Mouse (Mus musculus): ENCODE results near the gene Nhs. TPM values are rescaled to one million over a fixed set of nuclear protein-coding genes. Genes with fewer than 3 reads are reported as not detected.

Nhs gene
- polyA plus RNA-seq, 1 experiment from 2014 or later = 4.3 TPM

DNA sequence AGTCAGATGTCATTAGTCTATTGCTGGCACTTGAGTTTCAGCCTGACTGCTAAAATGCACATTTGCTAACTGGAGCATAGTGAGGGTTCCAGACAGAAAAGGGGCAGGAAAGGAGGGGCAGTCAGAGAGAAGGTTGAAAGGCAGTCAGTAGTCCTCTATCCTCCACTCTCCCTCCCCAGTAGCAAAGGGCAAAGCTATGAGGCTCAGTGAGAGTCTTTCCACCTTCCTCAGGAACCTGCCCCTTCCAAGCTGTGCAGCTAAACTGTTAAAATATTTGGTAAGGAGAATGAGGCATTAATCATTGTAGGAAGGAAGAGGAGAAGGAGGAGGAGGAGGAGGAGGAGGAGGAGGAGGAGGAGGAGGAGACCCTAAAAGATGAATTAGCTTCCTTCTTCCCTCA lies 115.4 kb downstream of the Nhs start:
- no peaks in the 10 kb centered on the region for H3K4me1 ChIP-seq (replicated peaks; ENCODE audit: control insufficient read depth, insufficient read depth, low read length)
- no peak overlapping the region for H3K27ac ChIP-seq
- H3K9me3 ChIP-seq (ENCODE audit: control insufficient read depth, low read length) = no peaks in the 10 kb centered on the region
- no peak overlapping the region for H3K4me2 ChIP-seq (replicated peaks)
- DNase-seq (ENCODE audit: low spot score) = no peak
- no peak overlapping the region for H3K9ac ChIP-seq
- no peaks in the 10 kb centered on the region for H3K36me3 ChIP-seq (replicated peaks; ENCODE audit: control insufficient read depth, insufficient read depth)
- H3K27me3 ChIP-seq (ENCODE audit: control insufficient read depth, insufficient read depth, low read length) = peaks cover 52% of the 10 kb centered on the region; the same call in 1 of the 2 replicates
- no peak for ATAC-seq (ENCODE audit: low FRiP score)
- H3K4me3 ChIP-seq (replicated peaks; ENCODE audit: low read length) = no peak overlapping the region

DNA sequence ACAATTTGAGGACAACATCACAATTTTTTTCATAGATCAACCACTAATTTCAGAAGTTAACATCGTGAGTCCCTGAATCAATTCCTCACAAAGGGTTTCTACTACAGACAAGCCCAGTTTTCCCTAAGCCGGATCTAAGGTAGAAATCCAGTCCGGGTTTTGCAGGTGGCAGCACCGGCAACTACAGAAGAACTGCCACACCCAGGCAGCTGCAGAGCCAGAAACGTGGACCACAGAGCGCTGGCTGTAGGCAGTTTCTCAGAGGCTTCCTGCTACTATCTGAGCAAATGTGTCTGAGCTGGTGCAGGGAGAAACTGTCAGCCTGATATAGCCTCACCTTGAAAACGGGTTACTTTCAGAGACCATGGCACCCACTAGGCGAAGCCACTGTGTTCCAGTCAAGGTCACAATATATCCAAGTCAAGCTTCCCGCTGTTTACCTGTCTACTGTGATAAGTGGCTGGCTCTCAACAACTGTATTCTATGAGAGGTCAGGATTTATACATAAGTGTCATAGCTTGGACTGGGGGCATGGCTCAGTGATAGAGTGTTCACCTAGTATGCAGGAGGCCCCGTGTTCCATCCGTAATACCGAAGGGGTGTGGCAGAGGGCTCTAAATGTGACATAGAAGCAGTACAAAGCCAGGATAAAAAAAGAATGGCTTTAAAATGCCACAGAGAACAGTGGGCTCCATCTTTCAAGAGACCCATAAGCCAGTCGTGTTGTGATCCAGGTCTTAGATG lies 134.1 kb downstream of the Nhs start:
- Histone ChIP-seq H3K36me3 (replicated peaks; ENCODE audit: control insufficient read depth, insufficient read depth) (no peaks in the 10 kb centered on the region), H3K27me3 (ENCODE audit: control insufficient read depth, insufficient read depth, low read length) (peaks cover 48% of the 10 kb centered on the region), H3K9ac (no peak overlapping the region), H3K4me2 (replicated peaks) (peak overlapping the region; percentile 33), H3K4me3 (replicated peaks; ENCODE audit: low read length) (no peak overlapping the region), H3K9me3 (ENCODE audit: control insufficient read depth, low read length) (no peaks in the 10 kb centered on the region), H3K4me1 (replicated peaks; ENCODE audit: control insufficient read depth, insufficient read depth, low read length) (no peaks in the 10 kb centered on the region), H3K27ac (no peak overlapping the region)
- WGBS = 36% methylated on average over 13 of the region's 13 CpGs
- DNase-seq (ENCODE audit: low spot score) (peak; percentile 47), ATAC-seq (ENCODE audit: low FRiP score) (peak; percentile 51; the same call in 1 of the 2 replicates)

DNA sequence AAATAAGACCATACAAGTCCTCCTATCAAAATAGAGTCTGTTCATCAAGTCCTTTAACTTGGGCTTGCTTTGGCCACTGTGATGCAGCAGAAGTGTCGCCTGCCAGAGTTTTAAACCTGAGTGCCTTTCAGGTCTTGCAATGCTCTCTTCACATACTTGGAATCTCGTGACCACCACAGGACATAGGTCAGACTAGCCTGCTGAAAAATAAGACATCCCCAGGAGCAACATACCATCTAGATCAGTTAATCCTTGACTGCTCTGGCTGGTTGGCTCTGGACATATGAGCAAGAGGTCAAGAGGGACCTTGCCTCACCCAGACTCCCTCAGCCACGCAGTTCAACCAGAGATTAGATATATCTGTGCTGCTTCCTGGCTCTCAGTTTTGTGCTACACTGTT lies 137.8 kb downstream of the Nhs start:
- WGBS = 84% methylated on average over 3 of the region's 3 CpGs

GRCm38 (mm10) chrX:162020039-162020566 lies 139.4 kb downstream of the Nhs start:
- ATAC-seq (ENCODE audit: low FRiP score) (no peak), DNase-seq (ENCODE audit: low spot score) (no peak)
- Histone ChIP-seq H3K36me3 (replicated peaks; ENCODE audit: control insufficient read depth, insufficient read depth) (no peaks in the 10 kb centered on the region), H3K4me3 (replicated peaks; ENCODE audit: low read length) (no peak overlapping the region), H3K4me1 (replicated peaks; ENCODE audit: control insufficient read depth, insufficient read depth, low read length) (0 out of 2 replicates have a peak, but pooled peaks cover 2% of the 10 kb centered on the region), H3K9ac (no peak overlapping the region), H3K9me3 (ENCODE audit: control insufficient read depth, low read length) (no peaks in the 10 kb centered on the region), H3K4me2 (replicated peaks) (no peak overlapping the region), H3K27me3 (ENCODE audit: control insufficient read depth, insufficient read depth, low read length) (peaks cover 65% of the 10 kb centered on the region), H3K27ac (no peak overlapping the region)
- WGBS = 94% methylated on average over 3 of the region's 3 CpGs

More for the DNA sequence above, 137.8 kb downstream of the Nhs start:
- H3K27me3 ChIP-seq (ENCODE audit: control insufficient read depth, insufficient read depth, low read length) = peaks cover 64% of the 10 kb centered on the region
- no peak overlapping the region for H3K4me2 ChIP-seq (replicated peaks)
- ATAC-seq (ENCODE audit: low FRiP score) (no peak), DNase-seq (ENCODE audit: low spot score) (no peak)
- no peaks in the 10 kb centered on the region for H3K36me3 ChIP-seq (replicated peaks; ENCODE audit: control insufficient read depth, insufficient read depth)
- no peak overlapping the region for H3K9ac ChIP-seq
- H3K27ac ChIP-seq = no peak overlapping the region
- no peak overlapping the region for H3K4me3 ChIP-seq (replicated peaks; ENCODE audit: low read length)
- no peaks in the 10 kb centered on the region for H3K9me3 ChIP-seq (ENCODE audit: control insufficient read depth, low read length)
- 0 out of 2 replicates have a peak, but pooled peaks cover 2% of the 10 kb centered on the region for H3K4me1 ChIP-seq (replicated peaks; ENCODE audit: control insufficient read depth, insufficient read depth, low read length)

- peak overlapping the region; percentile 21 for H3K4me2 ChIP-seq (replicated peaks)
- no peaks in the 10 kb centered on the region for H3K9me3 ChIP-seq (ENCODE audit: control insufficient read depth, low read length)
- DNase-seq (ENCODE audit: low spot score) = no peak
- H3K36me3 ChIP-seq (replicated peaks; ENCODE audit: control insufficient read depth, insufficient read depth) = no peaks in the 10 kb centered on the region
- H3K27ac ChIP-seq = 0 out of 2 replicates have a peak overlapping the region, but pooled peaks have one; percentile 26
- peaks cover 57% of the 10 kb centered on the region for H3K27me3 ChIP-seq (ENCODE audit: control insufficient read depth, insufficient read depth, low read length)
- ATAC-seq (ENCODE audit: low FRiP score) = no peak
- no peak overlapping the region for H3K4me3 ChIP-seq (replicated peaks; ENCODE audit: low read length)
- H3K4me1 ChIP-seq (replicated peaks; ENCODE audit: control insufficient read depth, insufficient read depth, low read length) = 0 out of 2 replicates have a peak, but pooled peaks cover 2% of the 10 kb centered on the region
- no peak overlapping the region for H3K9ac ChIP-seq
- 30% methylated on average over 9 of the region's 9 CpGs for WGBS
These were observed 142.1 kb downstream of the Nhs start for GRCm38 (mm10) chrX:162017471-162017870.

- no peak overlapping the region for H3K9ac ChIP-seq
- 91% methylated on average over 4 of the region's 4 CpGs for WGBS
- no peaks in the 10 kb centered on the region for H3K36me3 ChIP-seq (replicated peaks; ENCODE audit: control insufficient read depth, insufficient read depth)
- no peak for ATAC-seq (ENCODE audit: low FRiP score)
- 0 out of 2 replicates have a peak, but pooled peaks cover 2% of the 10 kb centered on the region for H3K4me1 ChIP-seq (replicated peaks; ENCODE audit: control insufficient read depth, insufficient read depth, low read length)
- H3K4me3 ChIP-seq (replicated peaks; ENCODE audit: low read length) = no peak overlapping the region
- DNase-seq (ENCODE audit: low spot score) = no peak
- no peaks in the 10 kb centered on the region for H3K9me3 ChIP-seq (ENCODE audit: control insufficient read depth, low read length)
- H3K27me3 ChIP-seq (ENCODE audit: control insufficient read depth, insufficient read depth, low read length) = peaks cover 62% of the 10 kb centered on the region
- H3K4me2 ChIP-seq (replicated peaks) = no peak overlapping the region
- no peak overlapping the region for H3K27ac ChIP-seq
These were observed 147.0 kb downstream of the Nhs start for GRCm38 (mm10) chrX:162012570-162012969.

DNA sequence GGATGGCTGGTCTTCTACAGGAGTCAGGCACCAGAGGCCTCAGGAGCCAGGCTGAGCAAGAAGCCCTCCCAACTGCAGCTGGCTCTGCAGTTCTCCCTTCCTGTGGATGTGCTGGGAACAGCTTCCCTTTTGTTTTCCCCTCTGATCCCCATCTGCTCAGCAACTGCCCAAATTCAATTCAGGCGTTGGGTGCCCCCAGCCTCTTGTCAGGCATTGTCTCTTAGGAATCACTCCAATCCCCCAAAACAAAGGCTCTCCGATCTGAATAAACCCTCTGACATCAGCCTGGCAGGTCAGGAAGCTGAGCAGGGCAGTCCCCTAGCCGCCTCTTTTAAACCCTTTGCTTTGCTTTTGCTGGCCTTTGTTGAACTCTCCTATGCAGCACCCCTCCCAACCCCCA lies 149.7 kb downstream of the Nhs start:
- Histone ChIP-seq H3K27me3 (ENCODE audit: control insufficient read depth, insufficient read depth, low read length) (peaks cover 56% of the 10 kb centered on the region), H3K9ac (no peak overlapping the region), H3K36me3 (replicated peaks; ENCODE audit: control insufficient read depth, insufficient read depth) (no peaks in the 10 kb centered on the region), H3K27ac (no peak overlapping the region), H3K4me1 (replicated peaks; ENCODE audit: control insufficient read depth, insufficient read depth, low read length) (no peaks in the 10 kb centered on the region), H3K4me3 (replicated peaks; ENCODE audit: low read length) (no peak overlapping the region), H3K9me3 (ENCODE audit: control insufficient read depth, low read length) (no peaks in the 10 kb centered on the region), H3K4me2 (replicated peaks) (no peak overlapping the region)
- DNase-seq (ENCODE audit: low spot score) (no peak), ATAC-seq (ENCODE audit: low FRiP score) (no peak)
- 16% methylated on average over 3 of the region's 3 CpGs for WGBS

GRCm38 (mm10) chrX:162003818-162004217 lies 155.7 kb downstream of the Nhs start:
- ATAC-seq (ENCODE audit: low FRiP score) = no peak
- Histone ChIP-seq H3K4me2 (replicated peaks) (no peak overlapping the region), H3K4me1 (replicated peaks; ENCODE audit: control insufficient read depth, insufficient read depth, low read length) (no peaks in the 10 kb centered on the region), H3K27me3 (ENCODE audit: control insufficient read depth, insufficient read depth, low read length) (peaks cover 56% of the 10 kb centered on the region), H3K9ac (no peak overlapping the region), H3K4me3 (replicated peaks; ENCODE audit: low read length) (no peak overlapping the region), H3K27ac (no peak overlapping the region), H3K9me3 (ENCODE audit: control insufficient read depth, low read length) (no peaks in the 10 kb centered on the region), H3K36me3 (replicated peaks; ENCODE audit: control insufficient read depth, insufficient read depth) (no peaks in the 10 kb centered on the region)
- 44% methylated on average over 1 of the region's 1 CpGs for WGBS
- DNase-seq (ENCODE audit: low spot score) = no peak

GRCm38 (mm10) chrX:161998876-161999275 lies 160.7 kb downstream of the Nhs start:
- Histone ChIP-seq H3K27me3 (ENCODE audit: control insufficient read depth, insufficient read depth, low read length) (peaks cover 39% of the 10 kb centered on the region), H3K4me1 (replicated peaks; ENCODE audit: control insufficient read depth, insufficient read depth, low read length) (no peaks in the 10 kb centered on the region; the same call in 1 of the 2 replicates), H3K9ac (no peak overlapping the region), H3K9me3 (ENCODE audit: control insufficient read depth, low read length) (no peaks in the 10 kb centered on the region), H3K4me2 (replicated peaks) (no peak overlapping the region), H3K4me3 (replicated peaks; ENCODE audit: low read length) (no peak overlapping the region), H3K36me3 (replicated peaks; ENCODE audit: control insufficient read depth, insufficient read depth) (no peaks in the 10 kb centered on the region), H3K27ac (no peak overlapping the region)
- DNase-seq (ENCODE audit: low spot score) (no peak), ATAC-seq (ENCODE audit: low FRiP score) (no peak)
- 66% methylated on average over 3 of the region's 3 CpGs for WGBS

Measured in hindbrain, embryonic 14.5 days (tissue).